Mouse (Mus musculus) small intestine, adult 2 months (tissue): ENCODE measurements around the gene Grk4.

ENCODE experiments used
- CTCF ChIP-seq: fragments of 200-500 bp; IDR thresholded peaks from 2 replicates; pipeline ENCODE4 v1.5.1; 2012; ENCODE audit warnings: low read depth, mild to moderate bottlenecking, control low read depth, inconsistent platforms, low read length, moderate library complexity, mixed read lengths; ENCODE audit not compliant: insufficient replicate concordance, insufficient read length; ENCODE audit errors: extremely low read depth
- POLR2A ChIP-seq: fragments of 200-500 bp; IDR thresholded peaks from 2 replicates; pipeline ENCODE4 v1.6.1; 2012; ENCODE audit warnings: low read depth, mild to moderate bottlenecking, control low read depth, inconsistent platforms, low read length, moderate library complexity

GRCm38 (mm10) chr5:34695521-34695920 lies 35.3 kb downstream of the Grk4 start:
- no peak for TF ChIP-seq CTCF
- TF ChIP-seq POLR2A: no peak
